Mouse (Mus musculus) forebrain, embryonic 11.5 days (tissue): Measurements from ENCODE around the gene P4ha2. TPM values are rescaled to one million over a fixed set of nuclear protein-coding genes. Genes with fewer than 3 reads are reported as not detected.
A peak's percentile ranks its signal among the peaks of the same experiment; 100 is the strongest.

Source experiments
- ATAC-seq: fragments of 200-750 bp; cut with Nextera tagmentation; replicated peaks from 2 replicates; pipeline ENCODE4 v1.8.0; 2017; ENCODE audit warnings: moderate TSS enrichment; ENCODE audit not compliant: low FRiP score
- DNase-seq: peaks from one replicate; pipeline ENCODE4 v3.0.0-alpha.2; 2017; ENCODE audit warnings: low spot score
- H3K27ac ChIP-seq: fragments of 300-500 bp; sonication (generic); 2 replicates; pipeline ENCODE4 v1.5.1; 2014; ENCODE audit warnings: low read depth, low read length
- H3K27me3 ChIP-seq: fragments of 300-500 bp; sonication (generic); 2 replicates; pipeline ENCODE4 v1.6.1; 2014; ENCODE audit warnings: mild to moderate bottlenecking, low read length, mixed read lengths; ENCODE audit not compliant: control insufficient read depth, insufficient read depth
- H3K36me3 ChIP-seq: fragments of 300-500 bp; sonication (generic); 2 replicates; pipeline ENCODE4 v1.6.1; 2014; ENCODE audit warnings: mild to moderate bottlenecking, low read length, moderate library complexity, mixed read lengths; ENCODE audit not compliant: control insufficient read depth, insufficient read depth
- H3K4me1 ChIP-seq: fragments of 300-500 bp; sonication (generic); replicated peaks from 2 replicates; pipeline ENCODE4 v1.6.1; 2014; ENCODE audit warnings: low read length, mixed read lengths; ENCODE audit not compliant: control insufficient read depth, insufficient read depth
- H3K4me2 ChIP-seq: fragments of 300-500 bp; sonication (generic); 2 replicates; pipeline ENCODE4 v1.6.1; 2014; ENCODE audit warnings: low read depth, mild to moderate bottlenecking, low read length, moderate library complexity, mixed read lengths; ENCODE audit not compliant: severe bottlenecking
- H3K4me3 ChIP-seq: fragments of 300-500 bp; sonication (generic); 2 replicates; pipeline ENCODE4 v1.5.1; 2014; ENCODE audit warnings: low read depth, low read length
- H3K9ac ChIP-seq: fragments of 300-500 bp; sonication (generic); 2 replicates; pipeline ENCODE4 v1.6.1; 2014; ENCODE audit warnings: low read length
- H3K9me3 ChIP-seq: fragments of 300-500 bp; sonication (generic); 2 replicates; pipeline ENCODE4 v1.6.1; 2016; ENCODE audit warnings: low read length, mixed read lengths; ENCODE audit not compliant: control insufficient read depth
- WGBS: fragments of 180-500 bp; shearing (Covaris S2); extraction: QIAGEN DNeasy Blood & Tissue Kit; methylation state at CpG from one replicate; pipeline ENCODE4 v1.1.7; 2014; 5-methylcytosine and 5-hydroxymethylcytosine counted together
- polyA plus RNA-seq: library from polyadenylated mRNA; unstranded; fragments of >200 nt; fragmentation: Nextera tagmentation; extraction: Ambion mirVana; gene quantifications from 2 replicates; pipeline ENCODE4 v1.2.1, GENCODE M21; 2014

Gene P4ha2
- 16.0 and 16.4 TPM in 2 replicates for polyA plus RNA-seq

DNA sequence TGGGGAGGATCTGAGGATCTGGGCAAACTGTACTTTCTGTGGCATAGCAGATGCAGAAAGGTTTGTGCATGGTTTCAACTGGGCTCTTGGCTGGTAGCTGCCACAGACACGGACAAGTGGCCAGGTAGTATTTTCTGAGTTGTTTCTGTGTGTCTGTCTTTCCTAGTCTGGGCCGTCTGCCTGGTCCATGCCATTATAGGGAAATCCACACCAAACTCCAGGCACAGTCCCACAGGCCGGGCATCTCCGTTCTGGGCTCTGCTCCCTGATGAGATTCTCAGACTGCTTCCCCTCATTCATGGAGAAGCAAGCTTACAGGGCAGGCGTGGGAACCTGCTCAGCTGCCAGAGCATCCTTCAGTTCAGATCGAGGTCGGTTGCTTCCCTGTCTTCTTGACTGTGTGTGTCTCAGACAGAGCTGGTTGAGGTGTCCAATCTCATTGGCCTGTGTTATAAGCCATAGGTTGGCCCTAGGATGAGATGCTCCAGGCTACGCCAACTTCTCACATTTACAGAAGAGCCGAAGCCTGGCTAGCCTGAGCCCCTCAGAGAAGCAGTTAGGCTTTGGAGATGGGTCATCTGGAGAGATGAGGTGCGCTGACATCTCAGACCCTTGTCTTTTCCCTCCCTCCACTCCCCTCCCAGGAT is at the start of gene P4ha2:
P4ha2 (plus strand) TSS at position 51 of the 647 bp plus-strand sequence.
- Histone ChIP-seq H3K4me1 (peaks cover 6% of the 10 kb centered on the region; the same call in 1 of the 2 replicates), H3K36me3 (no peaks in the 10 kb centered on the region), H3K27me3 (peaks cover 3% of the 10 kb centered on the region), H3K9me3 (no peaks in the 10 kb centered on the region), H3K27ac (no peak within 1 kb of the TSS), H3K9ac (peak within 1 kb of the TSS; percentile 67), H3K4me3 (peak within 1 kb of the TSS; percentile 57), H3K4me2 (peak within 1 kb of the TSS; percentile 99)
- 50% methylated on average over 10 of the region's 10 CpGs for WGBS
- ATAC-seq (peak; percentile 15), DNase-seq (no peak)

DNA sequence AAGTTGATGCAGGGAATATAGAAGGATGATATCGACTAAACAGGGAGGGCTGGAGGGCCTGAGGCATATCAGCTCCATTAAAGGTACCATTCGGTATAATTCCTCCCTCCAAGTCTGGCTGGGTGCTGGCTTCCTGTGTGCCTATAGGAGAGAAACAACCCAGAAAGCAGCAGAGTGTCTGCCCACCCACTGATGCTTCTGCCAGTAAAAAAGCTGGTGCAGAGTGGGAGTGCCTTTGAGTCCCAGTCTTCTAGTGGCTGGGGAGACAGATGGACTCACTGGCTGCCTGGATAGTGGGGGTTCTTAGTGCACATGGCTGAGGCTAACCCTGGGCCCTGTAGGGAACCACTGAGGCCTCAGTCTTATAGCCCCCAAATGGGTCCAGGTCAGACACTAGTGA is 49.7 kb upstream of the P4ha2 start:
- DNase-seq (peak; percentile 32), ATAC-seq (no peak)
- 71% methylated on average over 2 of the region's 2 CpGs for WGBS
- Histone ChIP-seq H3K27ac (no peak overlapping the region), H3K9me3 (no peaks in the 10 kb centered on the region), H3K4me3 (no peak overlapping the region), H3K36me3 (no peaks in the 10 kb centered on the region), H3K27me3 (no peaks in the 10 kb centered on the region), H3K4me1 (no peaks in the 10 kb centered on the region), H3K4me2 (no peak overlapping the region), H3K9ac (no peak overlapping the region)

DNA sequence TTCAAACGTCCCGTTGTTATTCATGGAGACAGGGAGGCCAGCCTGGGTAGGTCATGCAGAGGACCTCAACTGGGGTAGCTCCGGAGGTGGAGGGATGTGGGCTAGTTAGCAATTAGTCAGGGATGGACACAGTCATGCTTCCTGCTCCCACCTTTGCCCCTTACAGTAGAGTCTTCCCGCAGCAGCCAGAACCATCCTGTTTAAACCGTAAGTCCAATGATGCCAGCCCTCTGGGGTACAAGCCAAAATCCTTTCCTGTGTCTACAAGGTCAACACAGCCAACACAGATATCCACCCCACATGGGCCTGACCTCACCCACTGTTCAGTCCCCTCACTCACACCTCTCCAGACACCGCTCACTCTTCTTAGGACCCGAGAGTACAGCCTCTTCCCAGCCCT is 48.7 kb upstream of the P4ha2 start:
- WGBS: 93% methylated on average over 7 of the region's 7 CpGs

DNA sequence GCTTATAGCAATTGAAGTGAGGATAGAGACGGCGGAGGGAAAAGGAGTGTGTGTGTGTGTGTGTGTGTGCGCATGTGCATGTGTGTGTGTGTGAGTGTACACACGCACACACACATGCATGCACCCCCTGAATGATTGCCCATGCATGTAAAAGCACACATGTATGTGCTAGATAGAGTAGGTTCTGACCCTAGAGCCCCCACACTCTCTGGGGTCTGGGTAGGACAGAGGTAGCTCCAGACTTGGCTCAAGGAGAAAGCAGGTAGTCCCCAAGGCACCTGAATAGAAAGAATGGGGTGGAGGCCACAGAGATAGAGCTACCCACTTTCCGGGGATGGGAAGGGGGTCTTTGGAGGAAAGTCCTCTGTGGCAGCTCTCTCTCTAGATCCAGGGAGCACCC is 47.8 kb upstream of the P4ha2 start:
- 91% methylated on average over 5 of the region's 5 CpGs for WGBS
- DNase-seq (peak; percentile 21), ATAC-seq (no peak)
- H3K4me1 ChIP-seq: 0 out of 2 replicates have a peak, but pooled peaks cover 2% of the 10 kb centered on the region
- H3K9ac ChIP-seq: no peak overlapping the region
- H3K9me3 ChIP-seq: no peaks in the 10 kb centered on the region
- H3K36me3 ChIP-seq: no peaks in the 10 kb centered on the region
- H3K4me2 ChIP-seq: no peak overlapping the region
- no peaks in the 10 kb centered on the region for H3K27me3 ChIP-seq
- H3K4me3 ChIP-seq: no peak overlapping the region
- H3K27ac ChIP-seq: no peak overlapping the region

More for the DNA sequence above, 48.7 kb upstream of the P4ha2 start:
- H3K36me3 ChIP-seq: no peaks in the 10 kb centered on the region
- H3K9me3 ChIP-seq: no peaks in the 10 kb centered on the region
- no peak overlapping the region for H3K4me2 ChIP-seq
- H3K9ac ChIP-seq: no peak overlapping the region
- no peak overlapping the region for H3K4me3 ChIP-seq
- no peaks in the 10 kb centered on the region for H3K4me1 ChIP-seq
- H3K27ac ChIP-seq: no peak overlapping the region
- H3K27me3 ChIP-seq: no peaks in the 10 kb centered on the region
- ATAC-seq (no peak), DNase-seq (peak; percentile 43)

DNA sequence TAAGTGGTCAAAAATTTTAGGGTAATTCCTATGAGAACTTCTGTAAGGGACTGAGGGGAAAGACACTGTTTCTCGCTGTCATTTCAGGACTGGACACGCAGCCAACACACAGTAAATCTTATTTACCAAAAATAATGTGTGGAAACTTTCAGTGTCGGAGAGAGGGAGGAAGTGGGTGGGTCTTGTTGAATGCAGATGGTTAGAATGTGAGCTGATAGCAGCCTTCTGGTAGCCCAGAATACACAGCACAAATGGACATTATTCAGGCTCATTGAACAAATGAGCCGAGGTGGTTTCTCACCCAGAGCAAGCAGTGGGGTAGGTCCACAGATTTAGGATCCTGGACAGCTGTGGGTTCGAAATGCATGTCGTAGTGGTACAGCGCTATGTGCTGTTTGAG is 46.8 kb upstream of the P4ha2 start:
- 92% methylated on average over 7 of the region's 7 CpGs for WGBS
- H3K9me3 ChIP-seq: no peaks in the 10 kb centered on the region
- no peaks in the 10 kb centered on the region for H3K36me3 ChIP-seq
- no peak for DNase-seq
- peaks cover 8% of the 10 kb centered on the region for H3K4me1 ChIP-seq
- H3K9ac ChIP-seq: no peak overlapping the region
- no peak for ATAC-seq
- H3K27ac ChIP-seq: no peak overlapping the region
- H3K4me3 ChIP-seq: no peak overlapping the region
- no peaks in the 10 kb centered on the region for H3K27me3 ChIP-seq
- no peak overlapping the region for H3K4me2 ChIP-seq

DNA sequence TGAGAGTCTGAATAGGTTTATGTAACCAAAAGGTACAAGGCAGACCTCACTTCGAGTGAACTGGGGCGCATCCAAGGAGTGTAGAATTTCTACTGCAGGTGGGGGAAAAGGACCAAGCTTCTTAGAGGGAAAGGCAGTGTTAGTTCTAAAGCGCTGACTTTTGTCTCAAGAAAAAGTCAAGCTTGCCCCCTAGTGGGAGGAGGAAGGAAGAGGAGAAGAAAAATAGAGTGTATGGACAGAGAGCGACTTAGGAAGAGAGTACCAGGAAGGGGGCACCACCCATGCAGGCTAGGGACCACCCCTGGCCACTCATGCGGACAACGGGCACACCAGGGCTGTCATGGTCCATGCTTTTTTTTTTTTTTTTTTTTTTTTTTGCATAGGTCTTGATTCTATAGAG is 45.6 kb upstream of the P4ha2 start:
- H3K9ac ChIP-seq: no peak overlapping the region
- peaks cover 18% of the 10 kb centered on the region for H3K4me1 ChIP-seq
- ATAC-seq: no peak
- no peaks in the 10 kb centered on the region for H3K9me3 ChIP-seq
- H3K36me3 ChIP-seq: no peaks in the 10 kb centered on the region
- H3K27me3 ChIP-seq: no peaks in the 10 kb centered on the region
- H3K27ac ChIP-seq: no peak overlapping the region
- WGBS: 43% methylated on average over 6 of the region's 6 CpGs
- DNase-seq: peak; percentile 43
- no peak overlapping the region for H3K4me2 ChIP-seq
- H3K4me3 ChIP-seq: no peak overlapping the region

DNA sequence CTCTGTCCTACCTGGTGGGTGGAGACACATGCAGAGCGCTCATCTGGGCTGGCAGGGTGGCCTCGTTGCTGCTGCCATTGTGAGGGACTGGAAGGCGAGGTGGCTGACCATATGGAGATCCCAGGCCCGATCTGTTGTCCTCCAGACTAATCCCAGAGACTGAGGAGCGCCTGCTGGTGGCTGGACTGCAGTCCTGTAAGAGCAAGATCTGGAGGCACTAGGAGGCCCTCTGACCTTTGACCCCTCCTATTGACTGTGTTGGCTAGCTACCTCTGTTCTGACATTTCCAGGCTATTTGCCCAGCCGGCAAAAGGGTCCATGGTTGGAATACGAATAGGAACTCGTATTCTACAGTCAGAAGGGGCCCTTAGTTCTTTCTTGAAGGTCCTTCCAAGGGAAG is 43.8 kb upstream of the P4ha2 start:
- H3K4me1 ChIP-seq: peaks cover 18% of the 10 kb centered on the region
- DNase-seq (peak; percentile 46), ATAC-seq (no peak)
- 25% methylated on average over 8 of the region's 8 CpGs for WGBS
- H3K27me3 ChIP-seq: no peaks in the 10 kb centered on the region
- no peak overlapping the region for H3K9ac ChIP-seq
- no peaks in the 10 kb centered on the region for H3K36me3 ChIP-seq
- H3K27ac ChIP-seq: no peak overlapping the region
- no peaks in the 10 kb centered on the region for H3K9me3 ChIP-seq
- no peak overlapping the region for H3K4me3 ChIP-seq
- no peak overlapping the region for H3K4me2 ChIP-seq

DNA sequence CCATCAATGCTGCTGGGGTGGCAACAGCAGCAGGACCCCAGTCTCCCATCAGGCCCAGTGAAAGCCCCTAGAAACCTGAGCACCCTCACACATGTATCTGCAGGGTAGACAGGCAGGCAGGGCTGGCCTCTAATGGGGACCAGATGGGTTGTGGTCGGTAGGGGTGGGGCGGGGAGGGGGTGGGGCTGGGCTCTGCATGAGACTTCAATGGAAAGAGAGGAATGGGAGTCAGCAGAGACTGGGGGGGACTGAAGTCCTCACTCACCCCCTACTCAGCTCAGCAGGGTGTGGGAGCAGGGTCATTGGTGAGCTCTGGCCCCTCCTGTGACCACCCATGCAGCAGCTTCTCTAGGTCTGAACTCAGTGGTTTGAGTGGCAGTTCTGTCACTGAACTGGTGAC is 42.5 kb upstream of the P4ha2 start:
- Histone ChIP-seq H3K27ac (no peak overlapping the region), H3K36me3 (no peaks in the 10 kb centered on the region), H3K4me1 (peaks cover 18% of the 10 kb centered on the region), H3K9ac (no peak overlapping the region), H3K9me3 (no peaks in the 10 kb centered on the region), H3K4me3 (no peak overlapping the region), H3K27me3 (no peaks in the 10 kb centered on the region), H3K4me2 (no peak overlapping the region)
- ATAC-seq: 0 out of 2 replicates have a peak, but pooled peaks have one; percentile 5
- peak; percentile 64 for DNase-seq
- WGBS: 44% methylated on average over 2 of the region's 2 CpGs

DNA sequence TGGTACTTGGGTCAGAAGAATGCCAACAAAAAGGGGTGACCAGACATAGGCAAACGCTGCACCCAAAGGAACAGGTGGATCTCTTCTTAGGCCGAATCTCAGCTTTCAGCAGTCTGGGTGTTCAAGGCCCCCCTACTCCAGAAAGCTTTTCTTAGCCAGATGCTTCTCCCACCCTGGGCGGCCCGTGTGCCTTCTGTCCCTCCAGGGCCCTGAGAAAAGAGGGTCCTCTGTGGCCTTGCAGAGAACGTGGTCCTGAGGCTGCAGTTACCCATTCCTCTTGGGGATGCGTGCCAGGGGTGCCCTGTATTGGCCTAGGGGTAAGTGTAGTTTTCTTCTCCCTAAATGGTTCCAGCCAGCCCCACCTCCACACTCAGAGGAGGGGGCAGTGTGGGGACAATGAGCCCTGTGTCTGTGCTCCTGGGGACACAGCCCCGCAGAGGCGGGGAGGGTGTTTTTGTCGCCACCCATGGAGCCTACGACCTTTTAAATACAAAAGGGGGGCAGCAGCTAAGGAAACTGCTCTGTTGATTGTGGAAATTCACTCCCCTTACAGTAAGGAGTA is 41.8 kb upstream of the P4ha2 start:
- no peak overlapping the region for H3K4me3 ChIP-seq
- H3K36me3 ChIP-seq: no peaks in the 10 kb centered on the region
- H3K9ac ChIP-seq: peak overlapping the region; percentile 44
- no peaks in the 10 kb centered on the region for H3K27me3 ChIP-seq
- peak; percentile 55 for DNase-seq
- H3K9me3 ChIP-seq: no peaks in the 10 kb centered on the region
- 31% methylated on average over 10 of the region's 10 CpGs for WGBS
- peak; percentile 45; the same call in 1 of the 2 replicates for ATAC-seq
- H3K4me2 ChIP-seq: no peak overlapping the region; the same call in 1 of the 2 replicates
- peak overlapping the region; percentile 37 for H3K27ac ChIP-seq
- peaks cover 18% of the 10 kb centered on the region for H3K4me1 ChIP-seq
